Mouse (Mus musculus): ENCODE data around the gene Gm3839.
"Not testable (repeated sequence)": the region's sequence is repeated elsewhere in the genome, so short reads cannot be mapped to it uniquely, and the experiment has no call there.

Gm3839 gene

GRCm38 (mm10) chr14:11356626-11357025, at the start of gene Gm3839:
TSS of gene Gm3839 (minus strand) at chr14:11356726.
- DNase-seq (ENCODE audit: low spot score in 2 of 2) = not testable (repeated sequence)

GRCm38 (mm10) chr14:11405661-11406060, 49.1 kb upstream of the Gm3839 start:
- DNase-seq (ENCODE audit: low spot score in 2 of 2) = no peak

GRCm38 (mm10) chr14:11377846-11378245, 21.3 kb upstream of the Gm3839 start:
- no peak for DNase-seq (ENCODE audit: low spot score in 2 of 2)

- DNase-seq (ENCODE audit: low spot score in 2 of 2) = no peak
Measured at GRCm38 (mm10) chr14:11375225-11375624, 18.7 kb upstream of the Gm3839 start.

- DNase-seq (ENCODE audit: low spot score in 2 of 2) = peak in 1 of 2 experiments; percentile 5
Measured at GRCm38 (mm10) chr14:11346086-11346485, 10.4 kb downstream of the Gm3839 start.

GRCm38 (mm10) chr14:11329993-11330392, 26.5 kb downstream of the Gm3839 start:
- DNase-seq (ENCODE audit: low spot score in 2 of 2) = no peak

GRCm38 (mm10) chr14:11307079-11307478, 49.4 kb downstream of the Gm3839 start:
- peak in 1 of 2 experiments; percentile 14 for DNase-seq (ENCODE audit: low spot score in 2 of 2)

- DNase-seq (ENCODE audit: low spot score in 2 of 2) = not testable (repeated sequence)
Measured at GRCm38 (mm10) chr14:11287956-11288355, 68.6 kb downstream of the Gm3839 start.

GRCm38 (mm10) chr14:11257161-11257705, 99.3 kb downstream of the Gm3839 start:
- no peak for DNase-seq (ENCODE audit: low spot score in 2 of 2)

GRCm38 (mm10) chr14:11248053-11248452, 108.5 kb downstream of the Gm3839 start:
- DNase-seq (ENCODE audit: low spot score in 2 of 2) = no peak

- no peak for DNase-seq (ENCODE audit: low spot score in 2 of 2)
Measured at GRCm38 (mm10) chr14:11244546-11244945, 112.0 kb downstream of the Gm3839 start.

- DNase-seq (ENCODE audit: low spot score in 2 of 2) = no peak
Measured at GRCm38 (mm10) chr14:11232086-11232485, 124.4 kb downstream of the Gm3839 start.

Data from cerebellum, postnatal 4 days (tissue).